Mouse (Mus musculus) forebrain, postnatal 0 days (tissue): ENCODE measurements at regions not wholly inside any gene's neighbourhood (a gene's known extent, or its start where the extent isn't known, plus 50 kb on each side); places are given as distances from the start of the nearest gene placed in this dataset.
"Not testable (repeated sequence)": the region's sequence is repeated elsewhere in the genome, so short reads cannot be mapped to it uniquely, and the experiment has no call there.

ENCODE experiments used
- ATAC-seq: fragments of 200-750 bp; cut with Nextera tagmentation; 2 replicates; pipeline ENCODE4 v1.8.0; 2017; ENCODE audit warnings: mild to moderate bottlenecking, moderate library complexity
- DNase-seq: peaks from one replicate; pipeline ENCODE4 v3.0.0-alpha.2; 2015
- H3K27ac ChIP-seq: fragments of 300-500 bp; sonication (generic); 2 replicates; pipeline ENCODE4 v1.5.1; 2014; ENCODE audit warnings: low read depth, mild to moderate bottlenecking, antibody characterized with exemption, low read length, moderate library complexity, mixed read lengths
- H3K27me3 ChIP-seq: fragments of 300-500 bp; sonication (generic); 2 replicates; pipeline ENCODE4 v1.6.1; 2014; ENCODE audit warnings: mild to moderate bottlenecking, low read length, mixed read lengths; ENCODE audit not compliant: insufficient read depth
- H3K36me3 ChIP-seq: fragments of 300-500 bp; sonication (generic); 2 replicates; pipeline ENCODE4 v1.6.1; 2014; ENCODE audit warnings: mild to moderate bottlenecking, moderate library complexity; ENCODE audit not compliant: insufficient read depth
- H3K4me1 ChIP-seq: fragments of 300-500 bp; sonication (generic); 2 replicates; pipeline ENCODE4 v1.6.1; 2014; ENCODE audit warnings: antibody characterized with exemption; ENCODE audit not compliant: insufficient read depth
- H3K4me2 ChIP-seq: fragments of 300-500 bp; sonication (generic); 2 replicates; pipeline ENCODE4 v1.6.1; 2014; ENCODE audit warnings: low read depth, mild to moderate bottlenecking, moderate library complexity
- H3K4me3 ChIP-seq: fragments of 300-500 bp; sonication (generic); 2 replicates; pipeline ENCODE4 v1.5.1; 2014; ENCODE audit warnings: low read depth, low read length, mixed read lengths
- H3K9ac ChIP-seq: fragments of 300-500 bp; sonication (generic); 2 replicates; pipeline ENCODE4 v1.6.1; 2014; ENCODE audit warnings: mild to moderate bottlenecking
- H3K9me3 ChIP-seq: fragments of 300-500 bp; sonication (generic); 2 replicates; pipeline ENCODE4 v1.6.1; 2016; ENCODE audit warnings: low read length
- CTCF ChIP-seq: sonication (generic); IDR thresholded peaks from 2 replicates; pipeline ENCODE4 v1.5.1; 2016; ENCODE audit warnings: antibody characterized with exemption, control low read depth, low read depth
- WGBS: fragments of 180-500 bp; shearing (Covaris S2); extraction: QIAGEN DNeasy Blood & Tissue Kit; methylation state at CpG from one replicate; pipeline ENCODE4 v1.1.7; 2014; 5-methylcytosine and 5-hydroxymethylcytosine counted together

DNA sequence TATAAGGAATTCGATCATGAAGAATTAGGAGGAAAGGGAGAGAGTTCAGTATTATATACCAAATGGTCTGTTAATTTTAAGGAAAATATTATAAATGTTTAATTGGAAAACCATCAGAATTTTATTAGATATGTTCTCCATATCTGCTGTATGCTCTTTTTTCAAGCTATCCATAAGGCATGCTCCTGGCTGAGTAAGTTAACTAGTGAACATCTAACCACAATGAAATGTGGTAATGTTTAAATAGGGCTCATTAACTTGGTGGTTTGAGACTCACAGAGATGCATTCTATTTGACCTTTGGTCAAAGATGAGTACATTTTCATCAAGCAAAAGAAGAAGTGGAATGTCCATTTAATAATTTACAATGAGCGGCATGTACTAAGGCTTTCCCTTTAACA lies 466.2 kb upstream of the Fam241a start:
- H3K27me3 ChIP-seq: no peaks in the 10 kb centered on the region

DNA sequence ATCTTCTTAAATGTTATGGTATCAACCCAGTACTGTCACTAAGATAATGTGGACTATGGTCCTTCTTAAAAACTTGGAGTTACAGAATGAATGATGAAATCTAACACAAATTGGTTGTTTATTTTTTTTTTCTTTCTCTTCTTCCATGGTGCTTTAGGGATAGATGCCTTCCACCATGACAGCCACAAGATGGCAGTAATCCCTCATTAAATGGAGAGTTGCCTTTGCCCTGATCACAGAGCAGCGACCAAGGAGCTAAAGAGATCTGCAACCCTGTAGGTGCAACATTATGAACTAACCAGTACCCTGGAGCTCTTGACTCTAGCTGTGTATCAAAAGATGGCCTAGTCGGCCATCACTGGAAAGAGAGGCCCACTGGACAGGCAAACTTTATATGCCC lies 453.0 kb upstream of the Fam241a start:
- not testable (repeated sequence) for H3K9ac ChIP-seq, H3K4me2 ChIP-seq, H3K9me3 ChIP-seq, H3K36me3 ChIP-seq, H3K4me3 ChIP-seq, H3K27ac ChIP-seq, H3K4me1 ChIP-seq, H3K27me3 ChIP-seq
- ATAC-seq (peak; percentile 91), DNase-seq (peak; percentile 84)
- WGBS: 11% methylated on average over 2 of the region's 2 CpGs
- peak; percentile 88 for TF ChIP-seq CTCF

More for the DNA sequence above, 466.2 kb upstream of the Fam241a start:
- Histone ChIP-seq H3K4me1 (no peaks in the 10 kb centered on the region), H3K27ac (no peak overlapping the region), H3K36me3 (no peaks in the 10 kb centered on the region), H3K4me3 (no peak overlapping the region), H3K9me3 (no peaks in the 10 kb centered on the region), H3K9ac (no peak overlapping the region), H3K4me2 (no peak overlapping the region)
- DNase-seq (no peak), ATAC-seq (no peak)
- no peak for TF ChIP-seq CTCF
- 94% methylated on average over 2 of the region's 2 CpGs for WGBS

DNA sequence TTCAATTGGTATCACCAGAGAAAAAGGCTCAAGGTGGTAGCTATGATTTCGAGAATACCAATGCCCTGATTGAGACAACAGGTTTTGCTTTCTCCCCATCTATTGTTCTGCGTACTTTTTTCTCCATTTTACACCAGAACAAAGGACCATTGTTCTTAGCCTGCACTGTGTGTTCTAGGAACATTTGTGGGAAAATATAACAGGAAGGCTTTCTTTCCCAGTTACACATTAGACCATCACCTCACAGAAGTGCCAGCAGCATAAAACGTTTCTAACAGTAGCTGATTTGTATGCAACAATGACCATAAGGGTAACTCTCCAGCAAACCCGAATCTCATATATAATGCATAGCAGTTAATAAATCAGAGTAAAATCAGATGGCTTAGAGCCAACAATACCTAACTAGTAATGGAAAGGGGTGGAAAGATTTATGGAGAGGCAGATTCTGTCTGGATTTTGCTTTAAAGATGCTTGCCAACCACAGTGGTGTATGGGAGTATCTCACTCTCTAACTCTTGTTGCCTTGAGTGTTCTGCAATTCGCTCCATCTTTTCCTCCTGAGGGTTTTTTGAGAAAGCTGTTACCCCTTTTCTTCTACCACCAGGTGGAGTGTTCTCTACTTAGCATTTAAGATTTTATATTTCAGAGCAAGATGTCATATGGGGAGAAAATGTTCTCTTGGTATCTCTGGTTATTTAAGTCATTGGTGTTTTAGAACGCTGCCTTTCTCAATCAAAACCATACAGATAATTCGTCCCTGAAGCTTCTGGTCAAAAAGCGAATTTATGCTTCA lies 451.9 kb upstream of the Fam241a start:
- no peaks in the 10 kb centered on the region for H3K27me3 ChIP-seq
- no peaks in the 10 kb centered on the region for H3K36me3 ChIP-seq
- H3K4me2 ChIP-seq: no peak overlapping the region
- ATAC-seq (no peak), DNase-seq (peak; percentile 16)
- WGBS: 55% methylated on average over 8 of the region's 8 CpGs
- H3K4me1 ChIP-seq: no peaks in the 10 kb centered on the region
- H3K27ac ChIP-seq: no peak overlapping the region
- no peaks in the 10 kb centered on the region for H3K9me3 ChIP-seq
- H3K9ac ChIP-seq: no peak overlapping the region
- peak; percentile 42 for TF ChIP-seq CTCF
- no peak overlapping the region for H3K4me3 ChIP-seq

DNA sequence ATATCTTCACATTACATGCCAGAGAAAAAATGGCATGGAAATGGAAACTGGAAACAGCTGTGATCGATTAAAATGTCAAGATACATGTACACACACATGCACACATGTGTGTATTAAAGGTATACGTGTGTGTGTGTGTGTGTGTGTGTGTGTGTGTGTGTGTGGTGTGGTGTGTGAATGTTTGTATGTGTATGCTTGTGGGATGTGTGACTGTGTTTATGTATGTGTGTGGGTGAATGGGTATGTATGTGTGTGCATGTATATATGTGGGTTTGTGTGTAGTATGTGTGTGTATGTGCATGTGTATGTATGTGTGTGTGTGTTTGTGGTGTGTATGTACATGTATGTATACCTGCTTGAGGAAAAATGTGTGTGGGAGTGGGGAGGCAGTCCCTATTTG lies 441.4 kb upstream of the Fam241a start:
- Histone ChIP-seq H3K9me3 (no peaks in the 10 kb centered on the region), H3K27ac (no peak overlapping the region), H3K4me1 (no peaks in the 10 kb centered on the region), H3K4me3 (no peak overlapping the region), H3K36me3 (no peaks in the 10 kb centered on the region), H3K9ac (no peak overlapping the region), H3K4me2 (no peak overlapping the region), H3K27me3 (no peaks in the 10 kb centered on the region)
- no peak for TF ChIP-seq CTCF
- DNase-seq (no peak), ATAC-seq (peak; percentile 18; the same call in 1 of the 2 replicates)
- 64% methylated on average over 2 of the region's 2 CpGs for WGBS

DNA sequence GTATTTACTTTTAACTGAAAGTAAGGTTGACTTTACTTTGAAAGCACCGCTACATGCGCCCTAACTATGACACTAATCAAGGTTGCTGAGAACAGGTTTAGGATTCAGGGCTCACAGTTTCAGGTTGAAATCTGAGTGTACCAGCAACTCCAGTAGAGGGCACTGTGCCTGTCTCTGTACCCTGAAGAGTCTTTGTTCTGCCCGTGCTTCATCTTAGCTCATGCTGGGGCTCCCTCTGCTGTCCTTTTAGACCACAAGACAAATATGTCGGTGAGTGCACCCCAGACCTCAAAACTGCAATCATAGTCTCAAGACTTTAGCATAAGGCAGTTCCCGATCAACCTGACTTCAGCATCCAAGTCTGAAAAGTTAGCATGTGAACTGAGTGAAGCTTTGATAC lies 440.9 kb upstream of the Fam241a start:
- Histone ChIP-seq H3K27ac (no peak overlapping the region), H3K4me1 (no peaks in the 10 kb centered on the region), H3K4me3 (no peak overlapping the region), H3K9me3 (no peaks in the 10 kb centered on the region), H3K4me2 (no peak overlapping the region), H3K9ac (no peak overlapping the region), H3K27me3 (no peaks in the 10 kb centered on the region), H3K36me3 (no peaks in the 10 kb centered on the region)
- peak; percentile 86 for DNase-seq
- peak; percentile 92 for TF ChIP-seq CTCF
- WGBS: 28% methylated on average over 5 of the region's 5 CpGs
- peak; percentile 96 for ATAC-seq

DNA sequence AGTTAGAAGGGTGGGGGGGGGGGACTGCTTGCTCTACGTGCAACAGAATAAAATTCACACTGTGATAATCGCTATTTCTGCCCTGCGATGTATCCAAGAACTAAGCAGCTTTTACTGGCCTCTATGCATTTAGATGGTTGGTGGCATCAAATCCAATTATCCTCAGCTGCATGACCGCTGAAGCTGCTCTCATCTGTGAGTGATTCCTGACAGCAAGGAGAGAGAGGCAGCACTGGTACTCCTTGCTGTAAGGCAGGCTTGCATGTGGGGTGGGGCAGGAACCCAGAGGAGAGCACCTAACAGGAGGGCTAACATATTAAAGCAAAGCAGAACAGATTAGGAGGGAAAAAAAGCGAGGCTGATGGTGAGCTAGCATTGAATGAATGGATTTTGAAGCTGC lies 431.6 kb upstream of the Fam241a start:
- DNase-seq (no peak), ATAC-seq (no peak)
- Histone ChIP-seq H3K9ac (no peak overlapping the region), H3K36me3 (no peaks in the 10 kb centered on the region), H3K4me3 (no peak overlapping the region), H3K9me3 (no peaks in the 10 kb centered on the region), H3K27ac (no peak overlapping the region), H3K4me2 (no peak overlapping the region), H3K4me1 (no peaks in the 10 kb centered on the region), H3K27me3 (no peaks in the 10 kb centered on the region)
- 31% methylated on average over 5 of the region's 5 CpGs for WGBS
- TF ChIP-seq CTCF: no peak

DNA sequence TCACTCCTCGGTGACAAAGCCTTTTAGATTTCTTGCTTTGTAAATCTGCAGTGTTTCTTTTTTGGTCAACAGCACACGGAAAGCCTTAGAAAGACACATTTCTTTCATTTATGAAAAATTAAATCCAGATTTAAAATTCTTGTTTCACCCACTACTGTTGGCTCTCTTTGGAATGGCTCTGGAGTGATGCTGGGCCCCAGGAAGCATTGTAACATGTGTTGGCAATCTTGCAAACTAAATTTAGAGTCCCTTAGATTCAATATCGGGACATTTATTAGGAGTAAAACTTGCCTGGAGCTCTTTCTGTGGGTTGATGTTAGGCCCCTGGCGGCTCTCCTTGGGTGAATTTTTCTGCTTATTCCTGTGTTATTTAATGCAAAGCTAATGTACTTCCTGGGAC lies 405.2 kb upstream of the Fam241a start:
- 84% methylated on average over 4 of the region's 4 CpGs for WGBS
- H3K27ac ChIP-seq: no peak overlapping the region

More for the DNA sequence above, 405.2 kb upstream of the Fam241a start:
- TF ChIP-seq CTCF: no peak
- H3K4me1 ChIP-seq: no peaks in the 10 kb centered on the region
- ATAC-seq (no peak), DNase-seq (no peak)
- H3K27me3 ChIP-seq: no peaks in the 10 kb centered on the region
- no peak overlapping the region for H3K4me2 ChIP-seq
- H3K4me3 ChIP-seq: no peak overlapping the region
- H3K36me3 ChIP-seq: no peaks in the 10 kb centered on the region
- H3K9ac ChIP-seq: no peak overlapping the region
- no peaks in the 10 kb centered on the region for H3K9me3 ChIP-seq
